Mouse (Mus musculus): ENCODE measurements around the gene Rhoc. TPM values are rescaled to one million over a fixed set of nuclear protein-coding genes. Genes with fewer than 3 reads are reported as not detected.

Rhoc gene
- polyA plus RNA-seq, 1 experiment from 2014 or later: 119 TPM

DNA sequence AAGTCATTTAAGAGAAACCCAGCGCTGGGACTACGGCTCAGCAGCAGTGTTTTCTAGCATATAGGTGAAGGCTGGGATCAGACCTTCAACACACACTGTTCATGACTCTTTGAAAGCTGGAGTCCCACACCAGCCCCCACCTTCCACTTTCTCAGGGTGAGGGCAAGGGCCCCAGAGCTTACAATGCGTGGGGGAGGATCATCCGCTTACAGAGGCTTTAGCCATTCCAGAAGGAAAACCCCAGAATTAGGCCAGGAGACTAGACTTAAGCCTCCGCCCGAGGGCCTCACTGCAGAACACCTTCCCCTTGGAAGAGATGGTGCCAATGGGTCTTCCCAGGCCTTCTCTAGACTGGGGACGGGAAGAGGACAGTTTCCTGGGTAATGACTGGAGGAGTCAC is 14.9 kb upstream of the Rhoc start:
- Histone ChIP-seq H3K9me3 (replicated peaks; ENCODE audit: low read length) (no peaks in the 10 kb centered on the region), H3K4me1 (replicated peaks; ENCODE audit: insufficient read depth, low read length) (no peaks in the 10 kb centered on the region), H3K27me3 (ENCODE audit: insufficient read depth, low read length) (peaks cover 25% of the 10 kb centered on the region; the same call in 1 of the 2 replicates), H3K4me3 (replicated peaks; ENCODE audit: low read depth, low read length) (no peak overlapping the region), H3K27ac (no peak overlapping the region), H3K36me3 (ENCODE audit: insufficient read depth, low read length) (no peaks in the 10 kb centered on the region), H3K9ac (ENCODE audit: low read depth, low read length) (no peak overlapping the region), H3K4me2 (ENCODE audit: low read length) (no peak overlapping the region)
- DNase-seq (ENCODE audit: low spot score): no peak
- no peak for ATAC-seq (replicated peaks; ENCODE audit: low FRiP score, low read depth)
- TF ChIP-seq CTCF (IDR thresholded peaks at IDR 0.05; ENCODE audit: low read depth): no peak
- 66% methylated on average over 7 of the region's 7 CpGs for WGBS

DNA sequence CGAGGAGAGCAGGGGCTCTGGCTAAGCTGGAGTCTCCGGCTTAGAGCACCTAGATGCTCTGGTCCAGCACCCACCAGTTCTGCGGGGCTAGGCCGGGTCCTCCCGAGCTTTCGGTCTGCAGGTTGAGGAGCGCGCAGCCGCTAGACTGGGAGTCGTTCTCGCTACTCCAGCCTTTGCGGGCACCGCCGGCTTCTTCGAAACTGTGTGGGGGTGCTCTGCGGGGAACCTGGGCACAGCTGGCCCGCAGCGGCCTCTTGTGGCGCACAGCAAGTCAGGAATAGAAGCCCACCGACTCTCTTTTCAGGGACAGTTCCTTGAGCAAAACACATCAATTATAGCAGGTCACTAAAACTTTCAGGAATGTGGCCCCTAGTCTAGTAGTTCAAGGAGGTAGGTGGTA is 10.8 kb upstream of the Rhoc start:
- Histone ChIP-seq H3K4me3 (replicated peaks; ENCODE audit: low read depth, low read length) (peak overlapping the region; percentile 29), H3K9ac (ENCODE audit: low read depth, low read length) (no peak overlapping the region), H3K36me3 (ENCODE audit: insufficient read depth, low read length) (no peaks in the 10 kb centered on the region), H3K4me2 (ENCODE audit: low read length) (peak overlapping the region; percentile 63), H3K27ac (no peak overlapping the region), H3K27me3 (ENCODE audit: insufficient read depth, low read length) (peaks cover 33% of the 10 kb centered on the region; the same call in 1 of the 2 replicates), H3K9me3 (replicated peaks; ENCODE audit: low read length) (no peaks in the 10 kb centered on the region), H3K4me1 (replicated peaks; ENCODE audit: insufficient read depth, low read length) (0 out of 2 replicates have a peak, but pooled peaks cover 5% of the 10 kb centered on the region)
- DNase-seq (ENCODE audit: low spot score) (peak; percentile 74), ATAC-seq (replicated peaks; ENCODE audit: low FRiP score, low read depth) (no peak)
- 1% methylated on average over 20 of the region's 20 CpGs for WGBS
- peak; percentile 69 for TF ChIP-seq CTCF (IDR thresholded peaks at IDR 0.05; ENCODE audit: low read depth)

DNA sequence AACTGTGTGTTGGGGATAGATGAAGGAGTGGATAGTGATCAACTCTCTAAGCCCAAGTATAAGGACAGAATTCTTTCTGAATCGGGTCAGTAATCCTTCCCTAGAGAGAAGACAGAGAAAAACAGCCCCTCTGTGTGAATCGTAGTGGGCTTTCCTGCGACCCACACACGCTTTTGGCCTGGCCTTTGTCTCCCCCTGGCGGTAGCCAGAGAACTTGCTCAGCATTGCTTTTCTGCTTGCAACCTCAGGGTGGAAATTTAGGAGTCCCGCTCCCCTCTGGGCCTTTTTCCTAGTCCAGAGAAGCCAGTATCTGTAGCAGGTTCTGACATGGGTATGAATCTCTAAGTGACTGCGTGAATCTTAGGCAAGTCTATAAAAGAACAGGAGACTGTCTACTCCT is 8.2 kb upstream of the Rhoc start:
- peak; percentile 95 for TF ChIP-seq CTCF (IDR thresholded peaks at IDR 0.05; ENCODE audit: low read depth)
- Histone ChIP-seq H3K27ac (no peak overlapping the region), H3K27me3 (ENCODE audit: insufficient read depth, low read length) (peaks cover 33% of the 10 kb centered on the region; the same call in 1 of the 2 replicates), H3K9ac (ENCODE audit: low read depth, low read length) (no peak overlapping the region), H3K4me2 (ENCODE audit: low read length) (no peak overlapping the region), H3K4me1 (replicated peaks; ENCODE audit: insufficient read depth, low read length) (0 out of 2 replicates have a peak, but pooled peaks cover 5% of the 10 kb centered on the region), H3K36me3 (ENCODE audit: insufficient read depth, low read length) (no peaks in the 10 kb centered on the region), H3K4me3 (replicated peaks; ENCODE audit: low read depth, low read length) (no peak overlapping the region), H3K9me3 (replicated peaks; ENCODE audit: low read length) (no peaks in the 10 kb centered on the region)
- DNase-seq (ENCODE audit: low spot score): peak; percentile 90
- under 1% methylated on average over 7 of the region's 7 CpGs for WGBS
- no peak for ATAC-seq (replicated peaks; ENCODE audit: low FRiP score, low read depth)

DNA sequence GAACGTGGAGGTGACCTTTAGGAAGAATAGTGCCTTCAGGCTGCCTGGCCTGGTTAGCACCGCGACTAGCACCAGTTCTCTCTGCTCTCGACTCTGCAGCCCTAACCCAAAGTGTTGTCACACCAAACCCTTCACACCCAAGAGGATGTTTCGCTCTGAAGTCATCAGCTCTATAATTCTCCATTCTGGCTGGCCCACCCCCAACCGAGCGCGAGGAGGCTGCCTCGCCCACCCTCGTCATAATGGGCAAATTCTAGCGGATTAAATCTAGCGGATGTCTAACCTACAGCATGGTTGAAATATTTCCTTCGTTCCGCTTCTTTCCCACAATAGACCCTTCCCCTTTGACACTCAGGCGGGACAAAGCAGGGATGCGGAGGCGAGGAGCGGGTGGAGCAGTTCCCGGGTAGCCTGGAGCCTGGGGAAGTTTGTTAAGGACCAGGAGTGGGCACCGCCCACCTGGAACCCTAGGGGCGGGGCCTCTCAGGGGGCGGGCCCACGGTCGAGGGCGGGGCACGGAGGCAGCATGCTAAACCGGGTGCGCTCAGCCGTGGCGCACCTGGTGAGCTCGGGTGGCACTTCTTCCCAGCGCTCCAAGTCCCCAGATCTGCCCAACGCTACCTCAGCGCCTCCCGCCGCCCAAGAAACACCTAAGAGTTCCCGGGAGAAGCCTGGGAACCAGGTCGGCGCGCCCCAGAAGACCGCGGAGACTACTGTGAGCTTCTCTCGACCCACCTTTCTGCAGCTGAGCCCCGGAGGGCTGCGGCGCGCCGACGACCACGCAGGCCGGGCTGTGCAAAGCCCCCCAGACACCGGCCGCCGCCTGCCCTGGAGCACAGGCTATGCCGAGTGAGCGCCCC is 7.4 kb upstream of the Rhoc start, which contains the start of gene Ppm1j:
Gene Ppm1j (plus strand): TSS at position 496 of the 860 bp plus-strand sequence.
- Histone ChIP-seq H3K9me3 (replicated peaks; ENCODE audit: low read length) (no peaks in the 10 kb centered on the region), H3K4me2 (ENCODE audit: low read length) (peak within 1 kb of the TSS; percentile 99), H3K4me3 (replicated peaks; ENCODE audit: low read depth, low read length) (peak within 1 kb of the TSS; percentile 61), H3K27ac (peak within 1 kb of the TSS; percentile 42; the same call in 1 of the 2 replicates), H3K36me3 (ENCODE audit: insufficient read depth, low read length) (no peaks in the 10 kb centered on the region), H3K27me3 (ENCODE audit: insufficient read depth, low read length) (peaks cover 31% of the 10 kb centered on the region; the same call in 1 of the 2 replicates), H3K9ac (ENCODE audit: low read depth, low read length) (peak within 1 kb of the TSS; percentile 61), H3K4me1 (replicated peaks; ENCODE audit: insufficient read depth, low read length) (0 out of 2 replicates have a peak, but pooled peaks cover 5% of the 10 kb centered on the region)
- no peak for TF ChIP-seq CTCF (IDR thresholded peaks at IDR 0.05; ENCODE audit: low read depth)
- WGBS: 1% methylated on average over 56 of the region's 56 CpGs
- ATAC-seq (replicated peaks; ENCODE audit: low FRiP score, low read depth) (peak; percentile 81), DNase-seq (ENCODE audit: low spot score) (peak; percentile 54)

DNA sequence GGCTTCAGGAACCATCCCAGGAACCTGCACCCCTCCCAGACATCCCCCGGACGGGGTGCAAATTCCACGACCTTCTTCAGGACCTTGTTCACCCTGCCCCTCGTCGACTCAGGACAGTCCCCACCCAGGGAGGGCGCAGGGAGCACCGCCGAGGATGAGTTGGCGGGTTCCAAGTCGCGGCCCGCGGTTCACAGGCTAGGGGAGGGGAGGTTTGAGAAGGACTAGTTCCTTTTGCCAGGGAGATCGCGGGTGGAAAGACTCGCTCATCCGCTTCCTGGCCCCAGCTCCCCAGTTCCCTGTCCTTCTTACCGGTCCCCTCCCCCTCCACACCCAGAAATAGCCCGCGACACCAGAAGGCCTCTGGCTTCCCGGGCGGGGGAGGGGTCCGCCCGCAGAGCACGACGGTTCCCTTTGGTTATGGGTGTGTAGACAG is 6.7 kb upstream of the Rhoc start, which contains the start of gene Fam19a3:
Gene Fam19a3 (minus strand): TSS at position 370 of the 433 bp plus-strand sequence.
- under 1% methylated on average over 24 of the region's 26 CpGs for WGBS
- Histone ChIP-seq H3K4me2 (ENCODE audit: low read length) (peak within 1 kb of the TSS; percentile 99), H3K9ac (ENCODE audit: low read depth, low read length) (peak within 1 kb of the TSS; percentile 61), H3K36me3 (ENCODE audit: insufficient read depth, low read length) (no peaks in the 10 kb centered on the region), H3K4me1 (replicated peaks; ENCODE audit: insufficient read depth, low read length) (0 out of 2 replicates have a peak, but pooled peaks cover 5% of the 10 kb centered on the region), H3K27ac (peak within 1 kb of the TSS; percentile 42; the same call in 1 of the 2 replicates), H3K9me3 (replicated peaks; ENCODE audit: low read length) (no peaks in the 10 kb centered on the region), H3K27me3 (ENCODE audit: insufficient read depth, low read length) (peaks cover 25% of the 10 kb centered on the region; the same call in 1 of the 2 replicates), H3K4me3 (replicated peaks; ENCODE audit: low read depth, low read length) (peak within 1 kb of the TSS; percentile 61)
- no peak for TF ChIP-seq CTCF (IDR thresholded peaks at IDR 0.05; ENCODE audit: low read depth)
- DNase-seq (ENCODE audit: low spot score) (no peak), ATAC-seq (replicated peaks; ENCODE audit: low FRiP score, low read depth) (0 out of 2 replicates have a peak, but pooled peaks have one; percentile 4)

DNA sequence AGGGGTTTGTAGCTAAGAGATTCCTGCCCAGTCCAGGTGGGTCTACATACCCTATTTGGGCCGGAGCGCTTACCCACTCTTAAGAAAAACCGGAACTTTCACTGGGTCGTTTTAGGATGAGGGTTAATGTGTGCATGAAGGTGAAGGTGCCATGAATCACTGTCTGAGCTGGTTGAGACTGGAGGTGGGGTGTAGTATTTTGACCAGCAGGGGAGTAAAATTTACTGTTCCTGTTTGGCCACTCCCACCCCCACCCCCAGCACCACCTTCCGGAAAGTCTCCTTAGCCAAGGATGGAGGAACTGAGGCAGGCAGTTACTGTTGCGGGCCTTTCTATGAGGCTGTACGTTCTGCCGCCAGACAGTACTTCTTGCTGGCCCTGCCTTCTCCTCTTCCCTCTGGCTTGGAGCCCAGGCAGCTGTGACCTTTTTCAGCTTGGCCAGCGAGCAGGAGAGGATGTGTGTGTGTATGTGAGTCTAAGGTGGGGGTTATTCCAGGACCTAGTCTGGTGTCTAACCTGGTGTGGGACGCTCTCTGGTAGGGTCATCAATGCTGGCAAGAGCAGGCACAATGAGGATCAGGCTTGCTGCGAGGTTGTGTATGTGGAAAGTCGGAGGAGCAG is 6.0 kb upstream of the Rhoc start:
- Histone ChIP-seq H3K27ac (0 out of 2 replicates have a peak overlapping the region, but pooled peaks have one; percentile 42), H3K4me1 (replicated peaks; ENCODE audit: insufficient read depth, low read length) (0 out of 2 replicates have a peak, but pooled peaks cover 5% of the 10 kb centered on the region), H3K9ac (ENCODE audit: low read depth, low read length) (peak overlapping the region; percentile 61; the same call in 1 of the 2 replicates), H3K4me2 (ENCODE audit: low read length) (peak overlapping the region; percentile 99), H3K36me3 (ENCODE audit: insufficient read depth, low read length) (no peaks in the 10 kb centered on the region), H3K27me3 (ENCODE audit: insufficient read depth, low read length) (0 out of 2 replicates have a peak, but pooled peaks cover 19% of the 10 kb centered on the region), H3K9me3 (replicated peaks; ENCODE audit: low read length) (no peaks in the 10 kb centered on the region), H3K4me3 (replicated peaks; ENCODE audit: low read depth, low read length) (peak overlapping the region; percentile 61)
- DNase-seq (ENCODE audit: low spot score) (peak; percentile 45), ATAC-seq (replicated peaks; ENCODE audit: low FRiP score, low read depth) (0 out of 2 replicates have a peak, but pooled peaks have one; percentile 2)
- 22% methylated on average over 12 of the region's 12 CpGs for whole genome bisulfite sequencing
- no peak for TF ChIP-seq CTCF (IDR thresholded peaks at IDR 0.05; ENCODE audit: low read depth)
